Comparison of ENCODE assay signal across 8 mouse cellular contexts in genomic region chr8:117474944-117475343, GRCm38 (mm10). TPM values are rescaled to one million over a fixed set of nuclear protein-coding genes. Genes with fewer than 3 reads are reported as not detected.
DNase-seq lines count a peak whose midpoint lies in the region; ATAC-seq and TF ChIP-seq lines count a peak whose summit lies in the region.

No protein-coding gene starts in this region.

- TF ChIP-seq CTCF in layer of hippocampus, adult 2 months (conservative IDR thresholded peaks at IDR 0.05) = peak; percentile 82
- TF ChIP-seq CTCF in lung, embryonic 14.5 days (IDR thresholded peaks at IDR 0.05; ENCODE audit: low read depth) = peak; percentile 96

- intact Hi-C loops in heart, postnatal 25 days (cut with DNase I) = loop anchor here (1.0 to 5.0 kb wide), 2 partner anchors 97 to 368 kb away; no protein-coding TSS in a partner anchor

- H3K27ac ChIP-seq in ES-E14 (ENCODE audit: insufficient read depth, low read depth, low read length, poor library complexity, severe bottlenecking) = no peak overlapping the region
- no peak overlapping the region for H3K27ac ChIP-seq in forebrain, embryonic 13.5 days
- H3K27ac ChIP-seq in layer of hippocampus, adult 2 months = no peak overlapping the region
- H3K27ac ChIP-seq in lung, embryonic 14.5 days (ENCODE audit: low read depth) = no peak overlapping the region

- H3K9me3 ChIP-seq in ES-E14 (ENCODE audit: control insufficient read depth, insufficient read depth, low read depth, low read length) = no peaks in the 10 kb centered on the region
- H3K9me3 ChIP-seq in forebrain, embryonic 13.5 days (replicated peaks) = peaks cover 2% of the 10 kb centered on the region; the same call in 1 of the 2 replicates
- H3K9me3 ChIP-seq in lung, embryonic 14.5 days (ENCODE audit: low read depth, low read length) = no peaks in the 10 kb centered on the region

- peak; percentile 51 for ATAC-seq in forebrain, embryonic 13.5 days
- ATAC-seq in lung, embryonic 14.5 days (ENCODE audit: insufficient read depth) = peak; percentile 53

- H3K36me3 ChIP-seq in ES-E14 (ENCODE audit: control insufficient read depth, insufficient read depth, low read length, poor library complexity, severe bottlenecking) = no peaks in the 10 kb centered on the region
- no peaks in the 10 kb centered on the region for H3K36me3 ChIP-seq in forebrain, embryonic 13.5 days (ENCODE audit: poor library complexity, severe bottlenecking)
- H3K36me3 ChIP-seq in lung, embryonic 14.5 days (ENCODE audit: insufficient read depth) = no peaks in the 10 kb centered on the region

- H3K4me2 ChIP-seq in forebrain, embryonic 13.5 days = no peak overlapping the region
- no peak overlapping the region for H3K4me2 ChIP-seq in lung, embryonic 14.5 days

- H3K4me1 ChIP-seq in ES-E14 (ENCODE audit: control insufficient read depth in 2 of 2, insufficient read depth in 2 of 2, low read length in 2 of 2, poor library complexity in 1 of 2) = peaks cover 0 to 7% of the 10 kb centered on the region in 2 experiments; a peak in 3 of 4 replicates
- H3K4me1 ChIP-seq in forebrain, embryonic 13.5 days = peaks cover 10% of the 10 kb centered on the region
- H3K4me1 ChIP-seq in lung, embryonic 14.5 days (ENCODE audit: insufficient read depth) = 0 out of 2 replicates have a peak, but pooled peaks cover 2% of the 10 kb centered on the region

- DNase-seq in ES-E14 (ENCODE audit: low read depth, low spot score) = peak; percentile 90
- DNase-seq in c-Kit-positive CD71-positive TER-119-positive erythroid progenitor cells, embryonic 14.5 days (ENCODE audit: low spot score) = peak; percentile 86
- peak; percentile 75 for DNase-seq in heart, postnatal 25 days (ENCODE audit: low spot score)
- DNase-seq in layer of hippocampus, adult 2 months (ENCODE audit: low spot score in 2 of 2) = peak; percentile 87 to 95
- peak; percentile 96 for DNase-seq in lung, embryonic 14.5 days
- peak; percentile 92 for DNase-seq in ovary, postnatal 14 days (ENCODE audit: low spot score)
- peak; percentile 84 to 96 for DNase-seq in thymus, postnatal 10 days (ENCODE audit: low spot score in 2 of 2)

- no peaks in the 10 kb centered on the region for H3K27me3 ChIP-seq in forebrain, embryonic 13.5 days
- H3K27me3 ChIP-seq in lung, embryonic 14.5 days (ENCODE audit: insufficient read depth, low read length) = no peaks in the 10 kb centered on the region

- H3K4me3 ChIP-seq in ES-E14 (ENCODE audit: insufficient read depth in 1 of 2, low read depth in 1 of 2, low read length in 2 of 2, poor library complexity in 1 of 2, severe bottlenecking in 1 of 2) = no peak overlapping the region
- no peak overlapping the region for H3K4me3 ChIP-seq in forebrain, embryonic 13.5 days
- H3K4me3 ChIP-seq in layer of hippocampus, adult 2 months = no peak overlapping the region
- no peak overlapping the region for H3K4me3 ChIP-seq in lung, embryonic 14.5 days (ENCODE audit: low read depth, low read length)

- in situ Hi-C loops in ES-E14 (cut with MboI; ENCODE audit: low sequenced_read_pairs in 2 of 2, unreplicated experiment in 2 of 2) = loop anchor here (5.0 to 25.0 kb wide), 3 partner anchors 250 to 368 kb away; no protein-coding TSS in a partner anchor

- no peak overlapping the region for H3K9ac ChIP-seq in ES-E14 (ENCODE audit: insufficient read depth, low read depth, low read length, poor library complexity, severe bottlenecking)
- H3K9ac ChIP-seq in forebrain, embryonic 13.5 days = no peak overlapping the region
- H3K9ac ChIP-seq in lung, embryonic 14.5 days = no peak overlapping the region

- 0% methylated on average over 5 of the region's 5 CpGs for WGBS in forebrain, embryonic 13.5 days
- WGBS in lung, embryonic 14.5 days = 1% methylated on average over 5 of the region's 5 CpGs

TF ChIP-seq in ES-E14, 5 proteins besides CTCF, POLR2A, EP300 and RAD21:
- TF ChIP-seq ZC3H11A (IDR thresholded peaks at IDR 0.05; ENCODE audit: borderline replicate concordance, low read depth, low read length) = peak; percentile 89
- no peak for TF ChIP-seq HCFC1 (IDR thresholded peaks at IDR 0.05; ENCODE audit: borderline replicate concordance, insufficient read depth, low read length)
- peak; percentile 48; the same call in 1 of the 2 replicates for TF ChIP-seq ZNF384 (IDR thresholded peaks at IDR 0.05; ENCODE audit: low read depth, low read length)
- no peak for TF ChIP-seq CHD2 (IDR thresholded peaks at IDR 0.05; ENCODE audit: low read depth, low read length)
- no peak for TF ChIP-seq MAFK (IDR thresholded peaks at IDR 0.05; ENCODE audit: insufficient read depth, low read depth, low read length)
TF ChIP-seq in ES-E14: peak in this region for 2.

RNA-seq across cellular contexts. Expression of gene Plcg2, which starts 23.1 kb away (rescaled TPM):
- total RNA-seq in ES-E14 (2012; rRNA removed) = 32.4 and 35.5 TPM in 2 replicates
- 0.84 and 1.0 TPM in 2 replicates for polyA plus RNA-seq in forebrain, embryonic 13.5 days (2015; fragmentation: Nextera tagmentation; extraction: Ambion mirVana)
- 1 to 10 TPM; 6.2 to 6.7 TPM for total RNA-seq in heart, postnatal 25 days (2021)
- total RNA-seq in layer of hippocampus, adult 2 months (2021) = 1 to 10 TPM; 3.3 to 4.1 TPM
- polyA plus RNA-seq in lung, embryonic 14.5 days (2014; fragmentation: Nextera tagmentation; extraction: Ambion mirVana) = 3.2 and 4.2 TPM in 2 replicates
